ENCODE assay signal across 9 mouse cellular contexts in genomic region chr5:128596813-128597212, GRCm38 (mm10). TPM values are rescaled to one million over a fixed set of nuclear protein-coding genes. Genes with fewer than 3 reads are reported as not detected.
DNase-seq lines count a peak whose midpoint lies in the region; ATAC-seq lines count a peak whose summit lies in the region.
"Had no signal": no experiment of that assay in that cellular context is flagged by ENCODE, and none has a peak within 500 bp of the region (broad histone marks: within the 10 kb centered on the region; RNA-seq: fewer than 3 reads in every experiment).

No protein-coding gene starts in this region.

- peak overlapping the region; percentile 17 to 33; a peak in 2 of 4 replicates for H3K4me3 ChIP-seq in heart, embryonic 14.5 days (ENCODE audit: control insufficient read depth in 1 of 2, insufficient read depth in 1 of 2, low read depth in 1 of 2, low read length in 2 of 2)
- peak overlapping the region; percentile 20 for H3K4me3 ChIP-seq in forebrain, embryonic 14.5 days (ENCODE audit: low read depth, low read length)
- H3K4me3 ChIP-seq in midbrain, embryonic 12.5 days = peak overlapping the region; percentile 86
- H3K4me3 ChIP-seq: liver, embryonic 15.5 days had no signal

- H3K9me3 ChIP-seq in heart, embryonic 14.5 days (ENCODE audit: control insufficient read depth, low read length) = no peaks in the 10 kb centered on the region
- no peaks in the 10 kb centered on the region for H3K9me3 ChIP-seq in forebrain, embryonic 14.5 days (replicated peaks; ENCODE audit: control insufficient read depth, low read length)
- H3K9me3 ChIP-seq in midbrain, embryonic 12.5 days = no peaks in the 10 kb centered on the region
- H3K9me3 ChIP-seq: liver, embryonic 15.5 days had no signal

- no peak for ATAC-seq in heart, embryonic 14.5 days (ENCODE audit: insufficient number of reproducible peaks, insufficient read depth, low FRiP score, low read depth)
- ATAC-seq in forebrain, embryonic 14.5 days = peak; percentile 15; the same call in 1 of the 2 replicates
- peak; percentile 36 for ATAC-seq in midbrain, embryonic 12.5 days (ENCODE audit: low FRiP score, low read depth)

- H3K4me2 ChIP-seq in heart, embryonic 14.5 days (ENCODE audit: low read length) = peak overlapping the region; percentile 61
- H3K4me2 ChIP-seq in forebrain, embryonic 14.5 days (ENCODE audit: low read length) = peak overlapping the region; percentile 45
- H3K4me2 ChIP-seq in midbrain, embryonic 12.5 days (replicated peaks) = peak overlapping the region; percentile 79
- H3K4me2 ChIP-seq: liver, embryonic 15.5 days had no signal

- intact Hi-C loops in heart, postnatal 25 days (cut with DNase I) = no loop called here

- no peak for DNase-seq in heart, postnatal 25 days (ENCODE audit: low spot score)
- DNase-seq in brain, adult 2 months (ENCODE audit: low read depth, low spot score) = peak; percentile 20
- DNase-seq in forebrain, embryonic 14.5 days (ENCODE audit: low spot score) = peak; percentile 70
- no peak for DNase-seq in spleen, adult 12 weeks (ENCODE audit: low spot score)
- DNase-seq in adrenal gland, postnatal 14 days = no peak
- DNase-seq in layer of hippocampus, adult 9-10 months (ENCODE audit: low spot score) = no peak

- H3K9ac ChIP-seq in heart, embryonic 14.5 days (ENCODE audit: low read length) = no peak overlapping the region
- H3K9ac ChIP-seq in forebrain, embryonic 14.5 days (ENCODE audit: low read length) = peak overlapping the region; percentile 22; the same call in 1 of the 2 replicates
- 0 out of 2 replicates have a peak overlapping the region, but pooled peaks have one; percentile 8 for H3K9ac ChIP-seq in midbrain, embryonic 12.5 days (replicated peaks)
- H3K9ac ChIP-seq: liver, embryonic 15.5 days had no signal

- peaks cover 73% of the 10 kb centered on the region for H3K27me3 ChIP-seq in heart, embryonic 14.5 days (ENCODE audit: control insufficient read depth, insufficient read depth, low read length)
- peaks cover 81% of the 10 kb centered on the region for H3K27me3 ChIP-seq in forebrain, embryonic 14.5 days (replicated peaks; ENCODE audit: control insufficient read depth, insufficient read depth, low read length)
- H3K27me3 ChIP-seq in midbrain, embryonic 12.5 days = peaks cover 40% of the 10 kb centered on the region

- WGBS in heart, embryonic 14.5 days = 3% methylated on average over 20 of the region's 20 CpGs
- WGBS in forebrain, embryonic 14.5 days = under 1% methylated on average over 20 of the region's 20 CpGs
- WGBS in midbrain, embryonic 12.5 days = under 1% methylated on average over 20 of the region's 20 CpGs

- H3K27ac ChIP-seq in heart, embryonic 14.5 days (replicated peaks in 1 of 2; ENCODE audit: control insufficient read depth in 1 of 2, insufficient read depth in 1 of 2, low read depth in 2 of 2, low read length in 2 of 2) = no peak overlapping the region
- H3K27ac ChIP-seq in forebrain, embryonic 14.5 days (ENCODE audit: low read depth, low read length) = no peak overlapping the region
- peak overlapping the region; percentile 99 for H3K27ac ChIP-seq in midbrain, embryonic 12.5 days (replicated peaks)
- H3K27ac ChIP-seq: liver, embryonic 15.5 days had no signal

- peaks cover 15 to 23% of the 10 kb centered on the region in 2 experiments; a peak in 3 of 4 replicates for H3K4me1 ChIP-seq in heart, embryonic 14.5 days (ENCODE audit: control insufficient read depth in 2 of 2, insufficient read depth in 2 of 2, low read length in 2 of 2)
- peaks cover 24% of the 10 kb centered on the region for H3K4me1 ChIP-seq in forebrain, embryonic 14.5 days (ENCODE audit: control insufficient read depth, insufficient read depth, low read length)
- peaks cover 57% of the 10 kb centered on the region for H3K4me1 ChIP-seq in midbrain, embryonic 12.5 days

- no peaks in the 10 kb centered on the region for H3K36me3 ChIP-seq in heart, embryonic 14.5 days (ENCODE audit: control insufficient read depth, insufficient read depth, low read length)
- H3K36me3 ChIP-seq in forebrain, embryonic 14.5 days (ENCODE audit: control insufficient read depth, insufficient read depth, low read length) = no peaks in the 10 kb centered on the region
- no peaks in the 10 kb centered on the region for H3K36me3 ChIP-seq in midbrain, embryonic 12.5 days
- H3K36me3 ChIP-seq: liver, embryonic 15.5 days had no signal

RNA-seq across cellular contexts. Expression of gene Fzd10, which starts 3.8 kb away (rescaled TPM):
- 0.23 and 0.39 TPM in 2 replicates for polyA plus RNA-seq in heart, embryonic 14.5 days (2014; fragmentation: Nextera tagmentation; extraction: Ambion mirVana)
- total RNA-seq in heart, postnatal 25 days (2021) = under 1 TPM in 1 of 2 experiments, not detected in 1; 0.08 TPM
- polyA plus RNA-seq in forebrain, embryonic 14.5 days (2014; fragmentation: Nextera tagmentation; extraction: Ambion mirVana) = 2.1 and 2.3 TPM in 2 replicates
- polyA plus RNA-seq in midbrain, embryonic 12.5 days (2016; fragmentation: Nextera tagmentation; extraction: Ambion mirVana) = 31.7 and 33.5 TPM in 2 replicates
- 0.19 and 0.98 TPM in 2 replicates for total RNA-seq in adrenal gland, postnatal 14 days (2021)
- polyA plus RNA-seq: liver, embryonic 15.5 days had no signal

Comparison
In these comparisons a context has a peak if more than half of its experiments do, and no peak if none do; other contexts are left out.
1. H3K4me3 ChIP-seq: peak in every context shown above with its lines; median percentile 86 in midbrain, embryonic 12.5 days; 25 in heart, embryonic 14.5 days; 20 in forebrain, embryonic 14.5 days.
2. DNase-seq: peak in brain, adult 2 months (single experiment) and forebrain, embryonic 14.5 days (single experiment); none in heart, postnatal 25 days (single experiment), spleen, adult 12 weeks (single experiment), adrenal gland, postnatal 14 days (single experiment) and layer of hippocampus, adult 9-10 months (single experiment).
3. RNA of gene Fzd10, which starts 3.8 kb away (polyA plus RNA-seq): 31.7 to 33.5 TPM in midbrain, embryonic 12.5 days; 2.1 to 2.3 TPM in forebrain, embryonic 14.5 days and 0.23 to 0.39 TPM in heart, embryonic 14.5 days; every median in the first group is over 10 times any median in the second.
4. Peak in every context shown above with its lines, with median percentiles within 50 percentile points of each other: H3K4me2 ChIP-seq.